Mouse (Mus musculus) heart, embryonic 16.5 days (tissue): ENCODE measurements around the gene Exog. TPM values are rescaled to one million over a fixed set of nuclear protein-coding genes. Genes with fewer than 3 reads are reported as not detected.

Source experiments
- ATAC-seq: fragments of 200-750 bp; cut with Nextera tagmentation; replicated peaks from 2 replicates; pipeline ENCODE4 v1.8.0; 2017; ENCODE audit warnings: moderate number of reproducible peaks; ENCODE audit not compliant: insufficient read depth, low FRiP score; ENCODE audit errors: extremely low read depth
- H3K27ac ChIP-seq: fragments of 300-500 bp; sonication (generic); 2 replicates; pipeline ENCODE4 v1.5.1; 2014; ENCODE audit warnings: mild to moderate bottlenecking, low read length, control low read depth, moderate library complexity
- H3K27me3 ChIP-seq: fragments of 300-500 bp; sonication (generic); 2 replicates; pipeline ENCODE4 v1.6.1; 2014; ENCODE audit warnings: low read length, mixed read lengths; ENCODE audit not compliant: control insufficient read depth, insufficient read depth
- H3K36me3 ChIP-seq: fragments of 300-500 bp; sonication (generic); 2 replicates; pipeline ENCODE4 v1.6.1; 2014; ENCODE audit not compliant: control insufficient read depth, insufficient read depth
- H3K4me1 ChIP-seq: fragments of 300-500 bp; sonication (generic); 2 replicates; pipeline ENCODE4 v1.6.1; 2014; ENCODE audit warnings: low read length, mixed read lengths; ENCODE audit not compliant: control insufficient read depth, insufficient read depth
- H3K4me2 ChIP-seq: fragments of 300-500 bp; sonication (generic); 2 replicates; pipeline ENCODE4 v1.6.1; 2014; ENCODE audit warnings: low read depth, mild to moderate bottlenecking, control low read depth, low read length
- H3K4me3 ChIP-seq: fragments of 300-500 bp; sonication (generic); 2 replicates; pipeline ENCODE4 v1.5.1; 2014; ENCODE audit warnings: mild to moderate bottlenecking, control low read depth, low read length
- H3K9ac ChIP-seq: fragments of 300-500 bp; sonication (generic); 2 replicates; pipeline ENCODE4 v1.6.1; 2014; ENCODE audit warnings: low read length, control low read depth
- H3K9me3 ChIP-seq: fragments of 300-500 bp; sonication (generic); replicated peaks from 2 replicates; pipeline ENCODE4 v1.6.1; 2016; ENCODE audit warnings: low read length; ENCODE audit not compliant: control insufficient read depth
- WGBS: fragments of 180-500 bp; shearing (Covaris S2); extraction: QIAGEN DNeasy Blood & Tissue Kit; methylation state at CpG from one replicate; pipeline ENCODE4 v1.1.7; 2014; 5-methylcytosine and 5-hydroxymethylcytosine counted together
- polyA plus RNA-seq: library from polyadenylated mRNA; unstranded; fragments of >200 nt; fragmentation: Nextera tagmentation; extraction: Ambion mirVana; gene quantifications from 2 replicates; pipeline ENCODE4 v1.2.1, GENCODE M21; 2015

Gene Exog
- polyA plus RNA-seq, 1 experiment from 2014 or later = 11.1 TPM

GRCm38 (mm10) chr9:119484420-119484819, 39.7 kb downstream of the Exog start:
- Histone ChIP-seq H3K4me2 (no peak overlapping the region), H3K9me3 (no peaks in the 10 kb centered on the region), H3K4me3 (no peak overlapping the region), H3K36me3 (peaks cover 5% of the 10 kb centered on the region), H3K27me3 (no peaks in the 10 kb centered on the region; the same call in 1 of the 2 replicates), H3K9ac (no peak overlapping the region), H3K27ac (no peak overlapping the region), H3K4me1 (peaks cover 6% of the 10 kb centered on the region; the same call in 1 of the 2 replicates)
- ATAC-seq = no peak
- 75% methylated on average over 9 of the region's 9 CpGs for WGBS

GRCm38 (mm10) chr9:119484868-119485267, 40.1 kb downstream of the Exog start:
- H3K36me3 ChIP-seq = peaks cover 7% of the 10 kb centered on the region
- no peak overlapping the region for H3K27ac ChIP-seq
- no peaks in the 10 kb centered on the region for H3K9me3 ChIP-seq
- H3K9ac ChIP-seq = no peak overlapping the region
- no peak overlapping the region for H3K4me3 ChIP-seq
- H3K27me3 ChIP-seq = no peaks in the 10 kb centered on the region; the same call in 1 of the 2 replicates
- WGBS = 84% methylated on average over 13 of the region's 13 CpGs
- H3K4me2 ChIP-seq = no peak overlapping the region
- no peak for ATAC-seq
- peaks cover 1% of the 10 kb centered on the region; the same call in 1 of the 2 replicates for H3K4me1 ChIP-seq

- peaks cover 14% of the 10 kb centered on the region for H3K4me1 ChIP-seq
- no peak overlapping the region for H3K4me2 ChIP-seq
- no peak overlapping the region for H3K9ac ChIP-seq
- H3K4me3 ChIP-seq = no peak overlapping the region
- H3K9me3 ChIP-seq = no peaks in the 10 kb centered on the region
- H3K27ac ChIP-seq = no peak overlapping the region
- H3K27me3 ChIP-seq = no peaks in the 10 kb centered on the region
- 82% methylated on average over 9 of the region's 9 CpGs for WGBS
- H3K36me3 ChIP-seq = no peaks in the 10 kb centered on the region
- ATAC-seq = no peak; the same call in 1 of the 2 replicates
Measured at GRCm38 (mm10) chr9:119496354-119496753, 51.6 kb downstream of the Exog start.

- Histone ChIP-seq H3K4me2 (no peak overlapping the region), H3K4me3 (no peak overlapping the region), H3K36me3 (no peaks in the 10 kb centered on the region), H3K9me3 (no peaks in the 10 kb centered on the region), H3K27me3 (no peaks in the 10 kb centered on the region), H3K9ac (no peak overlapping the region), H3K27ac (no peak overlapping the region), H3K4me1 (peaks cover 14% of the 10 kb centered on the region)
- WGBS = 50% methylated on average over 5 of the region's 5 CpGs
- no peak for ATAC-seq
Measured at GRCm38 (mm10) chr9:119496960-119497359, 52.2 kb downstream of the Exog start.

- no peaks in the 10 kb centered on the region for H3K9me3 ChIP-seq
- peaks cover 14% of the 10 kb centered on the region for H3K4me1 ChIP-seq
- H3K36me3 ChIP-seq = no peaks in the 10 kb centered on the region
- H3K27ac ChIP-seq = 0 out of 2 replicates have a peak overlapping the region, but pooled peaks have one; percentile 9
- no peak for ATAC-seq
- WGBS = 86% methylated on average over 15 of the region's 15 CpGs
- no peaks in the 10 kb centered on the region for H3K27me3 ChIP-seq
- H3K4me3 ChIP-seq = no peak overlapping the region
- no peak overlapping the region for H3K9ac ChIP-seq
- H3K4me2 ChIP-seq = no peak overlapping the region
Measured at GRCm38 (mm10) chr9:119497546-119498246, 53.0 kb downstream of the Exog start.

- no peaks in the 10 kb centered on the region for H3K27me3 ChIP-seq
- WGBS = 83% methylated on average over 9 of the region's 9 CpGs
Measured at GRCm38 (mm10) chr9:119498247-119498607, 53.5 kb downstream of the Exog start.

GRCm38 (mm10) chr9:119498885-119499284, 54.1 kb downstream of the Exog start:
- H3K9me3 ChIP-seq = no peaks in the 10 kb centered on the region
- no peak overlapping the region for H3K27ac ChIP-seq
- no peak for ATAC-seq
- no peak overlapping the region for H3K4me3 ChIP-seq
- H3K4me2 ChIP-seq = no peak overlapping the region
- no peaks in the 10 kb centered on the region for H3K27me3 ChIP-seq
- 74% methylated on average over 7 of the region's 7 CpGs for WGBS
- H3K9ac ChIP-seq = no peak overlapping the region
- peaks cover 14% of the 10 kb centered on the region for H3K4me1 ChIP-seq
- H3K36me3 ChIP-seq = no peaks in the 10 kb centered on the region

More at GRCm38 (mm10) chr9:119498247-119498607, 53.5 kb downstream of the Exog start:
- Histone ChIP-seq H3K9me3 (no peaks in the 10 kb centered on the region), H3K36me3 (no peaks in the 10 kb centered on the region), H3K27ac (no peak overlapping the region), H3K4me3 (no peak overlapping the region), H3K9ac (no peak overlapping the region), H3K4me1 (peaks cover 14% of the 10 kb centered on the region), H3K4me2 (no peak overlapping the region)
- ATAC-seq = no peak

GRCm38 (mm10) chr9:119503613-119504012, 58.9 kb downstream of the Exog start:
- Histone ChIP-seq H3K4me1 (no peaks in the 10 kb centered on the region), H3K27me3 (no peaks in the 10 kb centered on the region), H3K27ac (no peak overlapping the region), H3K9me3 (peaks cover 8% of the 10 kb centered on the region), H3K4me3 (no peak overlapping the region), H3K4me2 (no peak overlapping the region), H3K9ac (no peak overlapping the region), H3K36me3 (peaks cover 7% of the 10 kb centered on the region)
- no peak for ATAC-seq
- 90% methylated on average over 9 of the region's 9 CpGs for WGBS

GRCm38 (mm10) chr9:119504981-119505658, 60.4 kb downstream of the Exog start:
- Histone ChIP-seq H3K9me3 (peaks cover 8% of the 10 kb centered on the region), H3K4me3 (no peak overlapping the region), H3K27ac (no peak overlapping the region), H3K4me2 (no peak overlapping the region), H3K4me1 (no peaks in the 10 kb centered on the region), H3K9ac (no peak overlapping the region), H3K36me3 (peaks cover 7% of the 10 kb centered on the region), H3K27me3 (no peaks in the 10 kb centered on the region)
- 63% methylated on average over 11 of the region's 11 CpGs for WGBS
- ATAC-seq = no peak
